In genomic region chr16:42338987-42339386, GRCm38 (mm10) we compare ENCODE assay signal across 12 mouse cellular contexts. TPM values are rescaled to one million over a fixed set of nuclear protein-coding genes. Genes with fewer than 3 reads are reported as not detected.
DNase-seq lines count a peak whose midpoint lies in the region; ATAC-seq and TF ChIP-seq lines count a peak whose summit lies in the region.
"Had no signal": no experiment of that assay in that cellular context is flagged by ENCODE, and none has a peak within 500 bp of the region (broad histone marks: within the 10 kb centered on the region; RNA-seq: fewer than 3 reads in every experiment).

No protein-coding gene starts in this region.

- DNase-seq in embryo, embryonic 10.5 days (ENCODE audit: low spot score), result peak; percentile 13
- DNase-seq in embryo, embryonic 10 days (ENCODE audit: low spot score), result no peak
- DNase-seq in lung, postnatal 0 days (ENCODE audit: low spot score), result no peak
- no peak for DNase-seq in lung, postnatal 10 days
- peak; percentile 41 for DNase-seq in hindbrain, postnatal 0 days (ENCODE audit: low spot score)
- DNase-seq in thymus, postnatal 25 days, result no peak
- DNase-seq in right cerebral cortex, adult 2 months (ENCODE audit: low spot score in 2 of 2), result no peak
- DNase-seq: adrenal gland, postnatal 25 days; B cell, adult 2 months; spleen, adult 18-20 months had no signal

- no peaks in the 10 kb centered on the region for H3K9me3 ChIP-seq in lung, postnatal 0 days (ENCODE audit: low read length)
- H3K9me3 ChIP-seq in hindbrain, postnatal 0 days (ENCODE audit: low read length), result no peaks in the 10 kb centered on the region
- no peaks in the 10 kb centered on the region for H3K9me3 ChIP-seq in neural tube, embryonic 15.5 days (replicated peaks)

- H3K27ac ChIP-seq in lung, postnatal 0 days (ENCODE audit: low read length), result no peak overlapping the region
- H3K27ac ChIP-seq in hindbrain, postnatal 0 days, result peak overlapping the region; percentile 85
- H3K27ac ChIP-seq in neural tube, embryonic 15.5 days (replicated peaks), result peak overlapping the region; percentile 86

- H3K27me3 ChIP-seq in lung, postnatal 0 days (replicated peaks; ENCODE audit: insufficient read depth, low read length), result no peaks in the 10 kb centered on the region
- H3K27me3 ChIP-seq in hindbrain, postnatal 0 days (ENCODE audit: insufficient read depth, low read length), result no peaks in the 10 kb centered on the region
- no peaks in the 10 kb centered on the region for H3K27me3 ChIP-seq in neural tube, embryonic 15.5 days (replicated peaks)

- H3K4me3 ChIP-seq in lung, postnatal 0 days (ENCODE audit: low read depth, low read length), result no peak overlapping the region
- peak overlapping the region; percentile 57 for H3K4me3 ChIP-seq in hindbrain, postnatal 0 days (ENCODE audit: low read length)
- peak overlapping the region; percentile 67 for H3K4me3 ChIP-seq in neural tube, embryonic 15.5 days (replicated peaks)

- ATAC-seq in lung, postnatal 0 days, result no peak
- ATAC-seq in hindbrain, postnatal 0 days, result peak; percentile 30
- ATAC-seq in neural tube, embryonic 15.5 days (ENCODE audit: low FRiP score), result peak; percentile 42; the same call in 1 of the 2 replicates

- 6% methylated on average over 4 of the region's 4 CpGs for WGBS in lung, postnatal 0 days
- 6% methylated on average over 4 of the region's 4 CpGs for whole genome bisulfite sequencing in hindbrain, postnatal 0 days
- WGBS in neural tube, embryonic 15.5 days, result 9% methylated on average over 4 of the region's 4 CpGs

- peaks cover 2% of the 10 kb centered on the region; the same call in 1 of the 2 replicates for H3K4me1 ChIP-seq in lung, postnatal 0 days (ENCODE audit: insufficient read depth, low read depth, low read length)
- 0 out of 2 replicates have a peak, but pooled peaks cover 9% of the 10 kb centered on the region for H3K4me1 ChIP-seq in hindbrain, postnatal 0 days (ENCODE audit: insufficient read depth, low read length)
- H3K4me1 ChIP-seq in neural tube, embryonic 15.5 days, result peaks cover 33% of the 10 kb centered on the region

- peak overlapping the region; percentile 48 for H3K4me2 ChIP-seq in lung, postnatal 0 days (replicated peaks; ENCODE audit: low read depth, low read length)
- peak overlapping the region; percentile 56 for H3K4me2 ChIP-seq in hindbrain, postnatal 0 days (ENCODE audit: low read depth, low read length)
- peak overlapping the region; percentile 62 for H3K4me2 ChIP-seq in neural tube, embryonic 15.5 days

- H3K9ac ChIP-seq in lung, postnatal 0 days (replicated peaks; ENCODE audit: low read depth), result no peak overlapping the region
- peak overlapping the region; percentile 71 for H3K9ac ChIP-seq in hindbrain, postnatal 0 days (replicated peaks; ENCODE audit: low read length)
- peak overlapping the region; percentile 76 for H3K9ac ChIP-seq in neural tube, embryonic 15.5 days (replicated peaks)

- H3K36me3 ChIP-seq in lung, postnatal 0 days (ENCODE audit: insufficient read depth, low read length), result no peaks in the 10 kb centered on the region
- no peaks in the 10 kb centered on the region for H3K36me3 ChIP-seq in hindbrain, postnatal 0 days (ENCODE audit: insufficient read depth, low read length)
- no peaks in the 10 kb centered on the region for H3K36me3 ChIP-seq in neural tube, embryonic 15.5 days

- no peak for TF ChIP-seq CTCF in lung, postnatal 0 days (IDR thresholded peaks at IDR 0.05)
- TF ChIP-seq CTCF in hindbrain, postnatal 0 days (IDR thresholded peaks at IDR 0.05; ENCODE audit: low read depth), result no peak

- TF ChIP-seq EP300 in lung, postnatal 0 days (IDR thresholded peaks at IDR 0.05), result no peak

RNA-seq across cellular contexts. Expression of gene Gap43, which starts 1.5 kb away (rescaled TPM):
- 12.5 and 16.3 TPM in 2 replicates for polyA plus RNA-seq in lung, postnatal 0 days (2015; fragmentation: Nextera tagmentation; extraction: Ambion mirVana)
- 514 and 592 TPM in 2 replicates for total RNA-seq in hindbrain, postnatal 0 days (2014; rRNA removed)
- polyA plus RNA-seq in hindbrain, postnatal 0 days (2015; fragmentation: Nextera tagmentation; extraction: Ambion mirVana), result 1,749 and 1,766 TPM in 2 replicates
- 1,138 and 1,419 TPM in 2 replicates for polyA plus RNA-seq in neural tube, embryonic 15.5 days (2015; fragmentation: Nextera tagmentation; extraction: Ambion mirVana)
- total RNA-seq: granulocyte monocyte progenitor cell, adult 5-6 weeks had no signal

Comparison
In these comparisons a context has a peak if more than half of its experiments do, and no peak if none do; other contexts are left out.
1. DNase-seq: peak in embryo, embryonic 10.5 days (single experiment) and hindbrain, postnatal 0 days (single experiment); none in embryo, embryonic 10 days (single experiment), lung, postnatal 0 days (single experiment), lung, postnatal 10 days (single experiment), thymus, postnatal 25 days (single experiment) and right cerebral cortex, adult 2 months (0 of 2).
2. RNA of gene Gap43, which starts 1.5 kb away (polyA plus RNA-seq): 1,749 to 1,766 TPM in hindbrain, postnatal 0 days and 1,138 to 1,419 TPM in neural tube, embryonic 15.5 days; 12.5 to 16.3 TPM in lung, postnatal 0 days; every median in the first group is over 10 times any median in the second.
3. Peak in every context shown above with its lines, with median percentiles within 50 percentile points of each other: H3K4me2 ChIP-seq.